Mouse (Mus musculus) lung, postnatal 0 days (tissue): ENCODE measurements around the gene Apon. TPM values are rescaled to one million over a fixed set of nuclear protein-coding genes. Genes with fewer than 3 reads are reported as not detected.
"Not testable (repeated sequence)": the region's sequence is repeated elsewhere in the genome, so short reads cannot be mapped to it uniquely, and the experiment has no call there.

Experiments used
- ATAC-seq: fragments of 200-750 bp; cut with Nextera tagmentation; 2 replicates; pipeline ENCODE4 v1.8.0; 2017; ENCODE audit warnings: moderate library complexity
- DNase-seq: peaks from one replicate; pipeline ENCODE4 v3.0.0-alpha.2; 2016; ENCODE audit warnings: low spot score
- H3K27ac ChIP-seq: fragments of 300-500 bp; sonication (generic); 2 replicates; pipeline ENCODE4 v1.5.1; 2014; ENCODE audit warnings: antibody characterized with exemption, mild to moderate bottlenecking, low read length, mixed read lengths
- H3K27me3 ChIP-seq: fragments of 300-500 bp; sonication (generic); replicated peaks from 2 replicates; pipeline ENCODE4 v1.6.1; 2014; ENCODE audit warnings: low read length, mixed read lengths; ENCODE audit not compliant: insufficient read depth
- H3K36me3 ChIP-seq: fragments of 300-500 bp; sonication (generic); 2 replicates; pipeline ENCODE4 v1.6.1; 2014; ENCODE audit warnings: low read length, mixed read lengths; ENCODE audit not compliant: insufficient read depth
- H3K4me1 ChIP-seq: fragments of 300-500 bp; sonication (generic); 2 replicates; pipeline ENCODE4 v1.6.1; 2014; ENCODE audit warnings: antibody characterized with exemption, low read depth, low read length, mixed read lengths; ENCODE audit not compliant: insufficient read depth
- H3K4me2 ChIP-seq: fragments of 300-500 bp; sonication (generic); replicated peaks from 2 replicates; pipeline ENCODE4 v1.6.1; 2014; ENCODE audit warnings: low read depth, mild to moderate bottlenecking, low read length, moderate library complexity, mixed read lengths
- H3K4me3 ChIP-seq: fragments of 300-500 bp; sonication (generic); 2 replicates; pipeline ENCODE4 v1.5.1; 2014; ENCODE audit warnings: low read depth, low read length
- H3K9ac ChIP-seq: fragments of 300-500 bp; sonication (generic); replicated peaks from 2 replicates; pipeline ENCODE4 v1.6.1; 2014; ENCODE audit warnings: low read depth, mild to moderate bottlenecking
- H3K9me3 ChIP-seq: fragments of 300-500 bp; sonication (generic); 2 replicates; pipeline ENCODE4 v1.6.1; 2016; ENCODE audit warnings: low read length, mixed read lengths
- CTCF ChIP-seq: IDR thresholded peaks from 2 replicates; pipeline ENCODE4 v1.5.1; 2016; ENCODE audit warnings: antibody characterized with exemption, mild to moderate bottlenecking
- EP300 ChIP-seq: IDR thresholded peaks from 2 replicates; pipeline ENCODE4 v1.6.1; 2016; ENCODE audit warnings: antibody characterized with exemption, mild to moderate bottlenecking, control low read depth
- WGBS: fragments of 180-500 bp; shearing (Covaris S2); extraction: QIAGEN DNeasy Blood & Tissue Kit; methylation state at CpG from one replicate; pipeline ENCODE4 v1.1.7; 2014; 5-methylcytosine and 5-hydroxymethylcytosine counted together
- polyA plus RNA-seq: library from polyadenylated mRNA; unstranded; fragments of >200 nt; fragmentation: Nextera tagmentation; extraction: Ambion mirVana; gene quantifications from 2 replicates; pipeline ENCODE4 v1.2.1, GENCODE M21; 2015

Gene Apon
- polyA plus RNA-seq, 1 experiment from 2014 or later = not detected

DNA sequence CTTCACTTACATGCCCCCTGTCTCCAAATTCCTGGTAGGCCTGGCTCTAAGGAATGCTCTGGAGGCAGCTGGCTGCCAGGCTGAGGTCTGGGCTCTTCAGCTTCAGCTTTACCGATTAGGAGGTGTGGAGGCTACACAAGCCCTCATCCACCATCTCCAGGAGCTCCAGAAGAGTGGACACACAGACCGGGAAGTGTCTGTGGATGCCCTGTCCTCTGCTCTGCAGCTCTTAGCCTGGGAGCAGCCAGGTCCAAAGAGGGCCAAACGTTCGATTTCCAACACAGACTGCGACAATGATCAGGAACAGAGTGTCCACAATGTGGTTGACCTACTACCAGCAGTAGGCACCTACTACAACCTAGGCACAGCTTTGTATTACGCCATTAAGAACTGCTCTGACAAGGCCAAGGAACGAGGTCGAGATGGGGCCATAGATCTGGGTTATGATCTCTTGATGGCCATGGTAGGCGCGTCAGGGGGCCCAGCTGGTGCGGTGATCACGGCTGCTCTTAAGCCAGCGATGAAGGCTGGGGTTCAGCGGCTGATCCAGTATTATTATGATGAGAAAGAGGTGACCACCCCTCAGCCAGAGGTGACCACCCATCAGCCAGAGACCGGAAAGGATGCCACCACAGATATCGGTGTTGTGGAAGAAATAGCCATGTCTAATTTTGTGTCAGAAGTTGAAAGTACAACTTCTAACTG lies 15.5 kb downstream of the Apon start:
- ATAC-seq (no peak), DNase-seq (no peak)
- no peaks in the 10 kb centered on the region for H3K27me3 ChIP-seq
- WGBS = 91% methylated on average over 16 of the region's 16 CpGs
- H3K4me2 ChIP-seq = peak overlapping the region; percentile 51; the same call in 1 of the 2 replicates
- TF ChIP-seq CTCF (no peak), EP300 (no peak)
- no peaks in the 10 kb centered on the region for H3K36me3 ChIP-seq
- H3K9me3 ChIP-seq = no peaks in the 10 kb centered on the region
- peak overlapping the region; percentile 68; the same call in 1 of the 2 replicates for H3K27ac ChIP-seq
- H3K4me3 ChIP-seq = no peak overlapping the region
- no peaks in the 10 kb centered on the region; the same call in 1 of the 2 replicates for H3K4me1 ChIP-seq
- no peak overlapping the region; the same call in 1 of the 2 replicates for H3K9ac ChIP-seq

DNA sequence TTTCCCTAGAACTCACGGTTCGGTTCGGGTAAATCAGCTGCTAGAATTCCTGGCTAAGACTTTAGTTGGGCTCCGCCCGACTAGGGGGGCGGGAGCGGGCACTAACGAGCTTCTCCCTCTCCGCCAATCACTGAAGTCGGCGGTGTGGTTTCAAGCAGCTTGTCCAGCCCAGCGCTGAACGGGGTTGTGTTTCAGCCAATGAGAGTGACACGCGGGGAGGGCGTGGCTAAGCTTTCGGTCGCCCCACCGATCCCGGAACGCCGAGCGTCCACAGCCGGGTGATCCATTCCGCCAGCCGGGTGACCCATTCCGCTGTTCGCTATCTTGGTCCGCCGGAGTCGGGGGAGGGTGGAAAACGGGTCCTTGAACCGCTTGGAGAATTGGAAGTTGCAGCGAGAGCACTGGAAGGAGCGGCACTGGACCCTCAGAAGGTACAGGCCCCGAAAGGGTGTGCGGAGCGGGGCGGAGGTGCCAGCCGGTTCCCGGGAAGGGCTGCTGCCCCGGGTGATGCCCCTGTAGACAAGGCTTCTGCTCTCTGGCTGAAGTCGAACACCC lies 16.5 kb downstream of the Apon start, which contains the start of gene Stat2:
Gene Stat2 (plus strand): TSS at position 273 of the 555 bp plus-strand sequence.
- under 1% methylated on average over 43 of the region's 43 CpGs for WGBS
- H3K4me1 ChIP-seq = no peaks in the 10 kb centered on the region; the same call in 1 of the 2 replicates
- no peaks in the 10 kb centered on the region for H3K9me3 ChIP-seq
- DNase-seq (peak; percentile 99), ATAC-seq (peak; percentile 100)
- peak within 1 kb of the TSS; percentile 58 for H3K4me2 ChIP-seq
- H3K4me3 ChIP-seq = peak within 1 kb of the TSS; percentile 65
- peak within 1 kb of the TSS; percentile 66 for H3K9ac ChIP-seq
- TF ChIP-seq EP300 (0 out of 2 replicates have a peak, but pooled peaks have one; percentile 30), CTCF (no peak)
- peak within 1 kb of the TSS; percentile 86 for H3K27ac ChIP-seq
- H3K27me3 ChIP-seq = no peaks in the 10 kb centered on the region
- H3K36me3 ChIP-seq = no peaks in the 10 kb centered on the region

DNA sequence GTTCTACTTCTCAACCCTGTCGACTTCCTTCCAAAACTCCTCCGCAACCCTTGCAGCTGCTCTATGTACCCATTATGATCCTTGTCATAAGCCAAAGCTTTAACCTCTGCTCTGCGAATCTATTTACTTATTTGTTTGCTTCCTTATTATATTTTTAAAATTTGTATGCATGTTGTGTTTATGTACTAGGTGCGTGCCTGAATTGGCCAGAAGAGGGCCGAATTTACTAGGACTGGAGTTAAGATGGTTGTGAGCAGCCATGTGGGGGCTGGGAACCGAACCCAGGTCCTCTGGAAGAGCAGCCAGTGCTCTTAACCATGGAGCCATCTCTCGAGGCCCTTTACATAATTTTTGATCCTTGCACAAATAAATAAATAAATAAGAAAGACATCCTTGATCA lies 17.0 kb downstream of the Apon start:
- H3K9me3 ChIP-seq = no peaks in the 10 kb centered on the region
- TF ChIP-seq EP300 (no peak), CTCF (peak; percentile 36)
- ATAC-seq = no peak
- no peaks in the 10 kb centered on the region for H3K36me3 ChIP-seq
- peak overlapping the region; percentile 66 for H3K9ac ChIP-seq
- peak overlapping the region; percentile 65 for H3K4me3 ChIP-seq
- DNase-seq = no peak
- peak overlapping the region; percentile 58 for H3K4me2 ChIP-seq
- WGBS = 35% methylated on average over 7 of the region's 7 CpGs
- no peaks in the 10 kb centered on the region; the same call in 1 of the 2 replicates for H3K4me1 ChIP-seq
- H3K27ac ChIP-seq = peak overlapping the region; percentile 86
- H3K27me3 ChIP-seq = no peaks in the 10 kb centered on the region

DNA sequence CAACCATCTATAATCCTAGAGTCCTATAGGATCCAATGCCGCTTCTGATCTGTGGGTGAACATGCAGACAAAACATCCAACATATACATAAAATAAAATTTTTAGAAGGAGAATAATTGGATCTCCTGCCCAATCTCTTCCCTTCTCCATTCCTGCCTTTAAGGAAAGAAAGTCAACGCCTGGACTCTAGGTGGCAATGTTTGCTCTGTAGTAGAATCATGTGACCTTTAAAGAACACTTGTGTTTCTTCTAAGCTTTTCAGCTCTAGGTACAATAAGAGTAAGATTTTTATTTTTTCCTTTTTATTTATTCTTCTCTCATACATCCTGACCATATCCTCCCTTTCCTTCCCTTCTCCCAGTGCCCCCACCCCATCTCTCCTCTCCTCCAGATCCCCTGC lies 18.0 kb downstream of the Apon start:
- DNase-seq (peak; percentile 72), ATAC-seq (no peak)
- Histone ChIP-seq H3K27me3 (no peaks in the 10 kb centered on the region), H3K4me2 (peak overlapping the region; percentile 58), H3K9me3 (no peaks in the 10 kb centered on the region), H3K9ac (no peak overlapping the region), H3K27ac (0 out of 2 replicates have a peak overlapping the region, but pooled peaks have one; percentile 10), H3K36me3 (peaks cover 5% of the 10 kb centered on the region; the same call in 1 of the 2 replicates), H3K4me1 (no peaks in the 10 kb centered on the region; the same call in 1 of the 2 replicates), H3K4me3 (no peak overlapping the region)
- WGBS = 58% methylated on average over 2 of the region's 2 CpGs
- no peak for TF ChIP-seq EP300
- TF ChIP-seq CTCF = peak; percentile 64

DNA sequence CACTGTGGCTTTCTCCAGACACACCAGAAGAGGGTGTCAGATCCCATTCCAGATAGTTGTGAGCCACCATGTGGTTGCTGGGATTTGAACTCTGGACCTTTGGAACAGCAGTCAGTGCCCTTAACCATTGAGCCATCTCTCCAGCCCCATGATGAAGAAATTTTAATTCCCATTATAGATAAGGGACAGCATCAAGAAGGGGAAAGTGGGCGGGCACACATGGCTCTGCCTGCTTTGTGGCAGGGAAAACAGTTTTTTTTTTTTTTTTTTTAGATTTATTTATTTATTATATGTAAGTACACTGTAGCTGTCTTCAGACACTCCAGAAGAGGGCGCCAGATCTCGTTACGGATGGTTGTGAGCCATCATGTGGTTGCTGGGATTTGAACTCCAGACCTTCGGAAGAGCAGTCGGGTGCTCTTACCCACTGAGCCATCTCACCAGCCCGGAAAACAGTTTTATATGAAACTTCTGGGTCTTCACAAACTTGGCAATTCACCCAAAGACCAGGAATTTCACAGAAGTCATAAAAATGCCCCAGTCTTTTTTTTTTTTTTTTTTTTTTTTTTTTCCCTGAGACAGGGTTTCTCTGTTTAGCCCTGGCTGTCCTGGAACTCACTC lies 19.0 kb downstream of the Apon start:
- DNase-seq = not testable (repeated sequence)

DNA sequence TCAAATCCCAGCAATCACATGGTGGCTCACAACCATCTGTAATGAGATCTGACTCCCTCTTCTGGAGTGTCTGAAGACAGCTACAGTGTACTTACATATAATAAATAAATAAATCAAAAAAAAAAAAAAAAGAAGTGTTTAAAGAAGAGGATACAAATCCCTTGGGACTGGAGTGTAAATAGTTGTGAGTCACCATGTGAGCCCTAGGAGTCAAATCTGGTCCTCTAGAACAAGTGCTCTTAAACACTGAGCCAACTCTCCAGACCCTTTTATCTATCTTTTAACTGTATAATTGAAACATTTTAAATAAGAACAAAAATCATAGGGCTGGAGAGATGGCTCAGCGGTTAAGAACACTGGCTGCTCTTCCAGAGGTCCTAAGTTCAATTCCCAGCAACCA lies 21.5 kb downstream of the Apon start:
- not testable (repeated sequence) for H3K27me3 ChIP-seq, H3K9me3 ChIP-seq, H3K27ac ChIP-seq, H3K36me3 ChIP-seq, H3K9ac ChIP-seq, H3K4me1 ChIP-seq, H3K4me2 ChIP-seq, ATAC-seq, H3K4me3 ChIP-seq
- peak; percentile 55 for DNase-seq
- 68% methylated on average over 1 of the region's 1 CpGs for WGBS

More for the DNA sequence above, 19.0 kb downstream of the Apon start:
- not testable (repeated sequence) for H3K9ac ChIP-seq, H3K9me3 ChIP-seq, H3K4me1 ChIP-seq, H3K4me3 ChIP-seq, ATAC-seq, H3K36me3 ChIP-seq, H3K4me2 ChIP-seq, H3K27ac ChIP-seq, H3K27me3 ChIP-seq
- WGBS = 93% methylated on average over 4 of the region's 7 CpGs
